Mouse (Mus musculus) inflammation-experienced regulatory T-cells, adult 16 weeks (primary cell): Measurements from ENCODE around the gene Ppp1r26. TPM values are rescaled to one million over a fixed set of nuclear protein-coding genes. Genes with fewer than 3 reads are reported as not detected.

Experiments
- polyA plus RNA-seq: library from polyadenylated mRNA; unstranded; fragments of 100-300 nt; shearing (Covaris generic); gene quantifications from one replicate; pipeline ENCODE4 v1.2.1, GENCODE M21; 2017

The Ppp1r26 gene
- polyA plus RNA-seq: 0.09 TPM

GRCm38 (mm10) chr2:28446515-28447314 lies at the start of gene Ppp1r26:
Ppp1r26 (plus strand) TSS chr2:28446800.

GRCm38 (mm10) chr2:28465836-28466518 lies 19.4 kb downstream of the Ppp1r26 start, which contains the start of gene 1700007K13Rik:
1700007K13Rik (minus strand) TSS chr2:28466332.

GRCm38 (mm10) chr2:28467860-28468485 lies 21.4 kb downstream of the Ppp1r26 start, which contains the start of gene Mrps2:
Mrps2 (plus strand) TSS chr2:28468066.

GRCm38 (mm10) chr2:28496671-28497070 lies 50.1 kb downstream of the Ppp1r26 start, which contains the start of gene Gbgt1:
Gbgt1 (plus strand) TSS chr2:28496891.

Other genes starting within 250 kb of the Ppp1r26 start
- gene 1700007K13Rik, start 19.5 kb downstream of the Ppp1r26 start, polyA plus RNA-seq: not detected
- gene Mrps2, start 21.3 kb downstream of the Ppp1r26 start, polyA plus RNA-seq: 39.9 TPM
- not detected for gene Gbgt1, start 50.1 kb downstream of the Ppp1r26 start, polyA plus RNA-seq
- gene Gm10134, start 59.3 kb downstream of the Ppp1r26 start, polyA plus RNA-seq: not detected
- gene Ralgds, start 66.3 kb downstream of the Ppp1r26 start, polyA plus RNA-seq: 7.2 TPM
- not detected for gene Cel, start 116.6 kb downstream of the Ppp1r26 start, polyA plus RNA-seq
- 32.6 TPM for gene Gtf3c5, start 137.0 kb downstream of the Ppp1r26 start, polyA plus RNA-seq
- not detected for gene Gfi1b, start 175.2 kb downstream of the Ppp1r26 start, polyA plus RNA-seq
- gene Tsc1, start 194.4 kb downstream of the Ppp1r26 start, polyA plus RNA-seq: 41.6 TPM